Mouse (Mus musculus) myocyte (in vitro differentiated cells): ENCODE data around the gene Ptar1. TPM values are rescaled to one million over a fixed set of nuclear protein-coding genes. Genes with fewer than 3 reads are reported as not detected.

Experiments used
- H3K27me3 ChIP-seq: one replicate; pipeline ENCODE4 v1.6.1; 2011; ENCODE audit not compliant: control insufficient read depth, insufficient read depth, insufficient read length
- H3K36me3 ChIP-seq: one replicate; pipeline ENCODE4 v1.6.1; 2011; ENCODE audit not compliant: control insufficient read depth, insufficient read depth
- H3K4me2 ChIP-seq: one replicate; pipeline ENCODE4 v1.6.1; 2011; ENCODE audit warnings: low read depth, control low read depth
- H3K4me3 ChIP-seq: one replicate; pipeline ENCODE4 v1.5.1; 2011; ENCODE audit warnings: mild to moderate bottlenecking, control low read depth, moderate library complexity
- H3K79me2 ChIP-seq: one replicate; pipeline ENCODE4 v1.6.1; 2011; ENCODE audit not compliant: control insufficient read depth, insufficient read depth
- H3ac ChIP-seq: one replicate; pipeline ENCODE4 v1.6.1; 2011; ENCODE audit not compliant: control insufficient read depth, insufficient read length
- CEBPB ChIP-seq: IDR thresholded peaks from 2 replicates; pipeline ENCODE4 v1.6.1; 2011; ENCODE audit warnings: mild to moderate bottlenecking, moderate library complexity; ENCODE audit not compliant: poor library complexity, insufficient read depth, severe bottlenecking
- E2F4 ChIP-seq: IDR thresholded peaks from one replicate; pipeline ENCODE4 v1.6.1; 2011; ENCODE audit warnings: mild to moderate bottlenecking, control low read depth, moderate library complexity; ENCODE audit not compliant: insufficient read depth
- MAX ChIP-seq: IDR thresholded peaks from one replicate; pipeline ENCODE4 v1.6.1; 2011; ENCODE audit warnings: low read depth, mild to moderate bottlenecking, control low read depth
- MYOD1 ChIP-seq, 3 experiments: IDR thresholded peaks; one replicate each; pipeline ENCODE4 v1.6.1; 2011; ENCODE audit warnings: control low read depth in 2 of 3, low read depth in 2 of 3, mild to moderate bottlenecking in 2 of 3, moderate library complexity in 1 of 3; ENCODE audit not compliant: insufficient read length in 2 of 3, control insufficient read depth in 1 of 3
- MYOG ChIP-seq, 3 experiments: IDR thresholded peaks; one replicate each; pipeline ENCODE4 v1.6.1; 2011; ENCODE audit warnings: control low read depth in 2 of 3, low read depth in 2 of 3, mild to moderate bottlenecking in 2 of 3; ENCODE audit not compliant: insufficient read length in 2 of 3, control insufficient read depth in 1 of 3, insufficient read depth in 1 of 3
- POLR2A ChIP-seq: IDR thresholded peaks from one replicate; pipeline ENCODE4 v1.6.1; 2011; ENCODE audit warnings: low read depth, mild to moderate bottlenecking, control low read depth, moderate library complexity; ENCODE audit not compliant: insufficient read length
- POLR2AphosphoS2 ChIP-seq: IDR thresholded peaks from one replicate; pipeline ENCODE4 v1.6.1; 2011; ENCODE audit warnings: low read depth, control low read depth; ENCODE audit not compliant: insufficient read length
- REST ChIP-seq: IDR thresholded peaks from one replicate; pipeline ENCODE4 v1.6.1; 2011; ENCODE audit warnings: mild to moderate bottlenecking, control low read depth, moderate library complexity; ENCODE audit not compliant: insufficient read depth, insufficient read length
- SRF ChIP-seq: IDR thresholded peaks from one replicate; pipeline ENCODE4 v1.6.1; 2011; ENCODE audit warnings: low read depth; ENCODE audit not compliant: control insufficient read depth, insufficient read length
- TCF12 ChIP-seq: IDR thresholded peaks from one replicate; pipeline ENCODE4 v1.6.1; 2011; ENCODE audit warnings: mild to moderate bottlenecking, control low read depth; ENCODE audit not compliant: poor library complexity, insufficient read depth, severe bottlenecking
- TCF3 ChIP-seq: IDR thresholded peaks from one replicate; pipeline ENCODE4 v1.6.1; 2011; ENCODE audit warnings: low read depth, control low read depth; ENCODE audit not compliant: insufficient read length
- USF1 ChIP-seq: IDR thresholded peaks from one replicate; pipeline ENCODE4 v1.6.1; 2011; ENCODE audit warnings: low read depth, mild to moderate bottlenecking, control low read depth, moderate library complexity
- polyA plus RNA-seq: library from polyadenylated mRNA; unstranded; fragments of >200 nt; fragmentation: generic; extraction: Trizol; gene quantifications from one replicate; pipeline ENCODE4 v1.2.1, GENCODE M21; 2012; ENCODE audit warnings: missing spikeins

The Ptar1 gene
- polyA plus RNA-seq, 1 experiment, result 1.4 TPM

- no peak overlapping the region for H3K4me3 ChIP-seq
- H3K79me2 ChIP-seq, result no peaks in the 10 kb centered on the region
- no peaks in the 10 kb centered on the region for H3K36me3 ChIP-seq
- H3K27me3 ChIP-seq, result peaks cover 43% of the 10 kb centered on the region
- H3K4me2 ChIP-seq, result no peak overlapping the region
- H3ac ChIP-seq, result no peak overlapping the region
- TF ChIP-seq E2F4 (no peak), CEBPB (no peak), TCF3 (no peak), USF1 (no peak), SRF (no peak), MAX (no peak), MYOG (IDR thresholded peaks at IDR 0.05; ENCODE audit: control insufficient read depth in 1 of 3, insufficient read depth in 1 of 3, insufficient read length in 2 of 3, low read depth in 2 of 3) (no peak), MYOD1 (IDR thresholded peaks at IDR 0.05; ENCODE audit: control insufficient read depth in 1 of 3, insufficient read length in 2 of 3, low read depth in 2 of 3) (no peak), POLR2A (no peak), TCF12 (no peak), REST (no peak), POLR2AphosphoS2 (no peak)
These were observed 76.1 kb downstream of the Ptar1 start for GRCm38 (mm10) chr19:23763371-23763770.

DNA sequence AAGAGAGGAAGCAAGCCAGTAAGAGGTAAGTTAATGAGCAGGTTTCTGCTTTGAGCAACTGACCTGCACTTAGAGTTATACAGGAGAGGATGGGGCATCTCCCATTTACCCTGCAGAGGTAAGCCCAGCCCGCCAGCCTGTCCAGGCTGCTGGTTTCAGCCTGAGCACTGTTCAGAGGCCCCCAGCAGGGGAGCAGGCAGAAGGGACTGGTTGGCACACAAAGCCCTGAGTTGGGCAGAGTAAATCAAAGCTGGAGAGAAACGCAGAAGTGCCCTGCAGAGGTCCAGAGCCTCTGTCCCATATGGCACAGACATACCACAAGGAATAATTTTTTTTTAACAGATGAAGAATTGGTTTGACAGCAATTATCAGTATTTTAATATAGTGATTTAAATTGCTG lies 76.8 kb downstream of the Ptar1 start:
- H3K79me2 ChIP-seq, result no peaks in the 10 kb centered on the region
- no peak overlapping the region for H3K4me3 ChIP-seq
- no peak overlapping the region for H3K4me2 ChIP-seq
- no peak overlapping the region for H3ac ChIP-seq
- no peak for TF ChIP-seq USF1
- TF ChIP-seq POLR2AphosphoS2, result no peak
- TF ChIP-seq CEBPB, result no peak
- no peak for TF ChIP-seq TCF12
- TF ChIP-seq MYOG (IDR thresholded peaks at IDR 0.05; ENCODE audit: control insufficient read depth in 1 of 3, insufficient read depth in 1 of 3, insufficient read length in 2 of 3, low read depth in 2 of 3), result no peak
- no peak for TF ChIP-seq E2F4
- TF ChIP-seq MYOD1 (IDR thresholded peaks at IDR 0.05; ENCODE audit: control insufficient read depth in 1 of 3, insufficient read length in 2 of 3, low read depth in 2 of 3), result no peak
- TF ChIP-seq TCF3, result no peak
- no peak for TF ChIP-seq MAX
- TF ChIP-seq REST, result no peak
- no peak for TF ChIP-seq SRF
- TF ChIP-seq POLR2A, result no peak
- H3K27me3 ChIP-seq, result peaks cover 41% of the 10 kb centered on the region
- no peaks in the 10 kb centered on the region for H3K36me3 ChIP-seq

- Histone ChIP-seq H3K4me2 (no peak overlapping the region), H3K27me3 (peaks cover 20% of the 10 kb centered on the region), H3K36me3 (no peaks in the 10 kb centered on the region), H3K4me3 (no peak overlapping the region), H3ac (no peak overlapping the region), H3K79me2 (no peaks in the 10 kb centered on the region)
- no peak for TF ChIP-seq TCF12
- no peak for TF ChIP-seq CEBPB
- no peak for TF ChIP-seq E2F4
- TF ChIP-seq POLR2AphosphoS2, result no peak
These were observed 81.6 kb downstream of the Ptar1 start for GRCm38 (mm10) chr19:23768864-23769263.

GRCm38 (mm10) chr19:23770494-23771423 lies 83.5 kb downstream of the Ptar1 start:
- H3K27me3 ChIP-seq, result peaks cover 6% of the 10 kb centered on the region
- TF ChIP-seq MYOD1 (IDR thresholded peaks at IDR 0.05; ENCODE audit: control insufficient read depth in 1 of 3, insufficient read length in 2 of 3, low read depth in 2 of 3) (no peak), MAX (no peak), POLR2AphosphoS2 (no peak), SRF (no peak), CEBPB (no peak), TCF3 (no peak), USF1 (no peak)
- no peak overlapping the region for H3ac ChIP-seq
- H3K79me2 ChIP-seq, result no peaks in the 10 kb centered on the region
- H3K4me3 ChIP-seq, result no peak overlapping the region
- H3K36me3 ChIP-seq, result no peaks in the 10 kb centered on the region
- no peak overlapping the region for H3K4me2 ChIP-seq

DNA sequence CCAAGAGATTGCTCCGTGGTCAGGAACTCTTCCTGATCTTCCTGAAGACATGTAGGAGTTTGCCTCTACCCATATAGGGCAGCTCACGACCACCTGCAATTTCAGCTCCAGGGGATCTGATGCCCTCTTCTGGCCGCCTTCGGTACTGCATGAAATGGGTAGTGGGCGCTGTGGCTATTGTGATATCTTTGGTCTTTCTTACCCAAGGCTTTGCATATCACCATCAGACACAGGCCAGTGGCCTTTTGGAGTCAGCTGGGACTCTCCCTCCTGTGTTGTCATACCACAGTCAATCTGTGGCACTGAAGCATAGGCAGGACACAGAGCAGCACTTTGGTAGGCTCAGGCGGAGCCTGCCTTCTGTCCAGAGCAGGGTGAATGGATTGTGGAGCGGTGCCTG lies 84.7 kb downstream of the Ptar1 start:
- Histone ChIP-seq H3K36me3 (no peaks in the 10 kb centered on the region), H3ac (no peak overlapping the region), H3K4me2 (no peak overlapping the region), H3K4me3 (no peak overlapping the region), H3K79me2 (no peaks in the 10 kb centered on the region), H3K27me3 (no peaks in the 10 kb centered on the region)
- TF ChIP-seq E2F4 (no peak), TCF12 (no peak), MAX (no peak), MYOD1 (IDR thresholded peaks at IDR 0.05; ENCODE audit: control insufficient read depth in 1 of 3, insufficient read length in 2 of 3, low read depth in 2 of 3) (no peak), POLR2AphosphoS2 (no peak), USF1 (no peak)
